Mouse (Mus musculus): Measurements from ENCODE around the gene Trank1. TPM values are rescaled to one million over a fixed set of nuclear protein-coding genes. Genes with fewer than 3 reads are reported as not detected.

Gene Trank1
- total and polyA plus RNA-seq, 3 experiments, result 0.04 TPM; not detected in 2

DNA sequence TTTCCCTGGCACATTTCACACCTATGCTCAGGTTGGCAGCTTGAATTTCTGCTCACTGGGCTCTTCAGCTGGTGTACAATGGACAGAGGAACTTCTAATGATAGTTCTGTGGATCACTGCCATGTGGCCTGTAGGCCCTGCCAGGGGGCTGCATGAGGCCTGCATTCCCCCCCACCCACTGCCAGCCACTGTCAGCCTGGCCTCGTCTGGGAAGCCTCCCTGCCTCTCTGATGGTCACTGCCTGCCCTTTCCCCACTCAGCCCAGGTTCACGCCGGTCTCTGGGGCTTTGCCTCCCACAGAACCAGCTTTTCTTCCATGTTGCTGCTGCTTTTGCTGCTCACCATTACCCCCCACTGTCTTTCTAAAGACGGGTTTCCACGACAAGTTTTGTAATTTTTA, 83.7 kb downstream of the Trank1 start:
- DNase-seq, result no peak
- H3K9ac ChIP-seq (ENCODE audit: low read depth, low read length), result no peak overlapping the region
- H3K36me3 ChIP-seq (ENCODE audit: control insufficient read depth, insufficient read depth, low read length), result no peaks in the 10 kb centered on the region
- no peak overlapping the region for H3K27ac ChIP-seq
- intact Hi-C loops (cut with DNase I), result no loop called here
- no peaks in the 10 kb centered on the region for H3K27me3 ChIP-seq (ENCODE audit: control insufficient read depth, insufficient read depth, low read length)
- no peak overlapping the region for H3K4me3 ChIP-seq
- no peaks in the 10 kb centered on the region for H3K79me2 ChIP-seq (replicated peaks; ENCODE audit: control insufficient read depth, insufficient read depth, low read length)
- TF ChIP-seq EP300 (IDR thresholded peaks at IDR 0.05; ENCODE audit: insufficient read depth, low read depth, low read length) (no peak), CTCF (IDR thresholded peaks at IDR 0.05) (no peak), POLR2A (IDR thresholded peaks at IDR 0.05; ENCODE audit: insufficient read depth, low read depth, low read length) (no peak)
- no peaks in the 10 kb centered on the region for H3K4me1 ChIP-seq (ENCODE audit: control insufficient read depth, insufficient read depth, low read length)
- 76% methylated on average over 5 of the region's 5 CpGs for WGBS

DNA sequence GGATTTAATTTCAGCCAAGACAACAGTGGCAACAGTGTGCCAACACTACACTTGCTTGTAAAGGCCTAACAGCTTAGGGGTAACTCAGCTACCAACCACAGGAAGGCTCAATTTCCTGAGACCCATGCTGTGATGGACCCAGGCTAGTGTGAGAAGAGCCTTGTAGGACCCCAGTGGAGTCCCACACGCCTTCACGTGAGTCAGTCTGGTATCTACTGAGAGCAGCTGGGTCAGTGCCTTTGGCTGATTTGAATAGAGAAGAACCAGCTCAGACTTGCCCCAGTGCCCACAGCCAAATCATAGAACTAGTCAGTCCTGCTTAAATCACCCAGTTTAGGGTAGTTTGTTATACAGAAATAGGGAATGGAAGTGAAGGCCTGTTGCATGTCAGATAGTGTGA, 86.5 kb downstream of the Trank1 start:
- intact Hi-C loops (cut with DNase I), result no loop called here
- TF ChIP-seq POLR2A (IDR thresholded peaks at IDR 0.05; ENCODE audit: insufficient read depth, low read depth, low read length) (no peak), CTCF (IDR thresholded peaks at IDR 0.05) (no peak), EP300 (IDR thresholded peaks at IDR 0.05; ENCODE audit: insufficient read depth, low read depth, low read length) (no peak)
- WGBS, result 85% methylated on average over 2 of the region's 2 CpGs

DNA sequence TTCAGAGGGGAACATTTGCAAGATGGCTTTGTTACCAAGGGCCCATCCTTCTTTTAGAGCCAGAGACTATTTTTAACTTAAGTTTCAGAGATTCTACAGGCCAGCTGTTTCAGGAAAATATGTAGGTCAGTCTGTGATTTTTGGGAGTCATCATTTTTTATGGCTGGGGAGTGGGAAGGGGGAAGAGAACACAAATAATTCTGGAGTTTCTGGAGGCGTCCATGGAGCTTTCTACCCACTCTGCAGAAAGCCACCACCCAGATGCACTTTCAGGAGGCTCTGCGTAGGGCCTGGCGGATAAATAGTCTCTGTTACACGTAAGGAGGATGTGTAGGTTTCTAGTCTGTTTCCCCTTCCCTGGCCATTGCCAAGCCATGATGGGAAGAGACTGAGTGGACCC, 88.5 kb downstream of the Trank1 start:
- no peak overlapping the region for H3K4me3 ChIP-seq
- no peak overlapping the region for H3K27ac ChIP-seq
- no peaks in the 10 kb centered on the region for H3K27me3 ChIP-seq (ENCODE audit: control insufficient read depth, insufficient read depth, low read length)
- no peaks in the 10 kb centered on the region for H3K79me2 ChIP-seq (replicated peaks; ENCODE audit: control insufficient read depth, insufficient read depth, low read length)
- no peak overlapping the region for H3K9ac ChIP-seq (ENCODE audit: low read depth, low read length)
- DNase-seq, result no peak
- WGBS, result 75% methylated on average over 4 of the region's 4 CpGs
- no peaks in the 10 kb centered on the region for H3K36me3 ChIP-seq (ENCODE audit: control insufficient read depth, insufficient read depth, low read length)
- TF ChIP-seq EP300 (IDR thresholded peaks at IDR 0.05; ENCODE audit: insufficient read depth, low read depth, low read length) (no peak), POLR2A (IDR thresholded peaks at IDR 0.05; ENCODE audit: insufficient read depth, low read depth, low read length) (no peak), CTCF (IDR thresholded peaks at IDR 0.05) (no peak)
- intact Hi-C loops (cut with DNase I), result no loop called here
- H3K4me1 ChIP-seq (ENCODE audit: control insufficient read depth, insufficient read depth, low read length), result no peaks in the 10 kb centered on the region

More for the DNA sequence above, 86.5 kb downstream of the Trank1 start:
- H3K36me3 ChIP-seq (ENCODE audit: control insufficient read depth, insufficient read depth, low read length), result no peaks in the 10 kb centered on the region
- H3K9ac ChIP-seq (ENCODE audit: low read depth, low read length), result no peak overlapping the region
- no peak for DNase-seq
- H3K27me3 ChIP-seq (ENCODE audit: control insufficient read depth, insufficient read depth, low read length), result no peaks in the 10 kb centered on the region
- H3K4me1 ChIP-seq (ENCODE audit: control insufficient read depth, insufficient read depth, low read length), result no peaks in the 10 kb centered on the region
- no peaks in the 10 kb centered on the region for H3K79me2 ChIP-seq (replicated peaks; ENCODE audit: control insufficient read depth, insufficient read depth, low read length)
- H3K27ac ChIP-seq, result no peak overlapping the region
- no peak overlapping the region for H3K4me3 ChIP-seq

DNA sequence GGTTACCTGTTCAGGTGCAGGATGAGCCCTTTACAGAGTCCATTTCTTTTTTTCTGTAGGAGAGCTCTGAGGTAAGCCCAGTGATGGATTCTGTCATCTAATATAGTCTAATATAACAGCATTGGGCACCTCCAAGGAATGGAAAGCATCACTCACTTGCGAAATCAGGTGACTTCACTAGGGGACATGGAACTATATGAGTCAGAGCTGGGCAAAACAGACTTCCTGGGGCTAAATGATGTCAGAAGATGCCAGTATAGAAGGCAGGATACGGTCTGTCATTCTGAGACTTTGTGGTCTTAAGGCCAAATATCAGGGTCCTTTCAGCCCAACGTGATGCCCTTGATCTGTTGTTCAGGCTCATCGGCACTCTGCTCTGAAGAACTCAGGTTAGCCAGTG, 91.6 kb downstream of the Trank1 start:
- Histone ChIP-seq H3K9ac (ENCODE audit: low read depth, low read length) (no peak overlapping the region), H3K4me3 (no peak overlapping the region), H3K27me3 (ENCODE audit: control insufficient read depth, insufficient read depth, low read length) (no peaks in the 10 kb centered on the region), H3K27ac (no peak overlapping the region), H3K4me1 (ENCODE audit: control insufficient read depth, insufficient read depth, low read length) (no peaks in the 10 kb centered on the region), H3K79me2 (replicated peaks; ENCODE audit: control insufficient read depth, insufficient read depth, low read length) (no peaks in the 10 kb centered on the region), H3K36me3 (ENCODE audit: control insufficient read depth, insufficient read depth, low read length) (no peaks in the 10 kb centered on the region)
- intact Hi-C loops (cut with DNase I), result no loop called here
- WGBS, result 84% methylated on average over 4 of the region's 4 CpGs
- TF ChIP-seq CTCF (IDR thresholded peaks at IDR 0.05) (no peak), POLR2A (IDR thresholded peaks at IDR 0.05; ENCODE audit: insufficient read depth, low read depth, low read length) (no peak), EP300 (IDR thresholded peaks at IDR 0.05; ENCODE audit: insufficient read depth, low read depth, low read length) (no peak)
- DNase-seq, result no peak

DNA sequence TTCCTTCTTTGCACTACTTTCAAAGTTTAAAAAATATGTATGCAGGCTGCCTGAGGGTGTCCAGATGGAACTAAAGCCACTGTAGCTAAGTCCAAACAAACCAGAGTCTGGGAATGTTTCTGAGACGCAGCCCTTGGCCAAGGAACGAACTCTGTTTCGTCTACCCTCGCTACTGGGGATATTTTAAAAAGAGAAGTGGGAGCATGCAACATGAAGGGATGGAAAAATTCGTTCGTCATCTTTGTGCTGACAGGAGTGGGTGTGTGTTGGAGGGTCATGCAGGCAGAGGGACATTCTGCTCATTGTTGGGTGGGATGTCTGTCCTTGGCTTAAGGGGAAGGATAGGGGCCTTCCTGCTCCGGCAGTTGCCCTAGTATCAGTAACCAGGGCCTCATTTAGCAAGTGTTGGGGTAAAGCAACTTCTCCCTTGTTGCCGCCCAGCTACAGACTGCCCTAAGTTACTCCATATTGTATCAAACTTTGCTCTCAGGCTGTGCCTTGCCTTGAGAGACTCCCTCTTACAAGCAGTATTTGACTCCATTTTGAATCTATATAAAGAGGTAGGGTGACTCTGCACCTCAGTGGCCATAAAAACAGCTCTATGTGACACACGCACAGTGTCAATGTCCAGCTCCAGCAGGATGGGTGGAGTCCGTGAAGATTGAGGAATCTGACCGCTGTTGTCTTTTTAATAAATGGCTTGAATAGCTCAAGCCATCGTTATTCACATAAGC, 93.0 kb downstream of the Trank1 start:
- H3K4me3 ChIP-seq, result no peak overlapping the region
- H3K27ac ChIP-seq, result no peak overlapping the region
- no peaks in the 10 kb centered on the region for H3K4me1 ChIP-seq (ENCODE audit: control insufficient read depth, insufficient read depth, low read length)
- DNase-seq, result no peak
- no peaks in the 10 kb centered on the region for H3K36me3 ChIP-seq (ENCODE audit: control insufficient read depth, insufficient read depth, low read length)
- WGBS, result 80% methylated on average over 12 of the region's 12 CpGs
- H3K9ac ChIP-seq (ENCODE audit: low read depth, low read length), result no peak overlapping the region
- no peaks in the 10 kb centered on the region for H3K27me3 ChIP-seq (ENCODE audit: control insufficient read depth, insufficient read depth, low read length)
- no peak for TF ChIP-seq CTCF (IDR thresholded peaks at IDR 0.05)
- TF ChIP-seq EP300 (IDR thresholded peaks at IDR 0.05; ENCODE audit: insufficient read depth, low read depth, low read length), result no peak
- no peak for TF ChIP-seq POLR2A (IDR thresholded peaks at IDR 0.05; ENCODE audit: insufficient read depth, low read depth, low read length)
- intact Hi-C loops (cut with DNase I), result no loop called here
- H3K79me2 ChIP-seq (replicated peaks; ENCODE audit: control insufficient read depth, insufficient read depth, low read length), result no peaks in the 10 kb centered on the region

DNA sequence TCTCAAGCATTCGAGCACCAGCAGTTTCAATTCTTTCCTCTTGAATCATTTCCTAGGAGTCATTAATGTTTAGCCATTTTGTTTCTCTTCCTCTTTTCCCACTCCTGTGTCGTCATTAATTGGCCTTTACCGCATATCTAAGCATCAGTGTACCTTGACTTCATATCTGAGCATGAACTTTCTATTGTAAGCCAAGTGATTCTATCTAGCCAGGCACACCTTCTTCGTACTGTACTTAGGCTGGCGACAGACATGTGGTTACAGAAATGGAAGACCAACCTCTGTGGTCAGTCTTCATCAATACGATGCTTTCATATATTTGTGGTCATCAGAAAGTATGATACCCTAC, 93.5 kb downstream of the Trank1 start:
- intact Hi-C loops (cut with DNase I), result no loop called here
- 88% methylated on average over 6 of the region's 6 CpGs for WGBS
- H3K27ac ChIP-seq, result no peak overlapping the region
- TF ChIP-seq EP300 (IDR thresholded peaks at IDR 0.05; ENCODE audit: insufficient read depth, low read depth, low read length) (no peak), CTCF (IDR thresholded peaks at IDR 0.05) (no peak), POLR2A (IDR thresholded peaks at IDR 0.05; ENCODE audit: insufficient read depth, low read depth, low read length) (no peak)
- H3K79me2 ChIP-seq (replicated peaks; ENCODE audit: control insufficient read depth, insufficient read depth, low read length), result no peaks in the 10 kb centered on the region
- H3K9ac ChIP-seq (ENCODE audit: low read depth, low read length), result no peak overlapping the region
- no peaks in the 10 kb centered on the region for H3K36me3 ChIP-seq (ENCODE audit: control insufficient read depth, insufficient read depth, low read length)
- H3K27me3 ChIP-seq (ENCODE audit: control insufficient read depth, insufficient read depth, low read length), result no peaks in the 10 kb centered on the region
- no peak overlapping the region for H3K4me3 ChIP-seq
- no peak for DNase-seq
- no peaks in the 10 kb centered on the region for H3K4me1 ChIP-seq (ENCODE audit: control insufficient read depth, insufficient read depth, low read length)

All from heart, adult 2 months (tissue).